Mouse (Mus musculus): ENCODE results near the gene Atoh1.

Atoh1 gene

DNA sequence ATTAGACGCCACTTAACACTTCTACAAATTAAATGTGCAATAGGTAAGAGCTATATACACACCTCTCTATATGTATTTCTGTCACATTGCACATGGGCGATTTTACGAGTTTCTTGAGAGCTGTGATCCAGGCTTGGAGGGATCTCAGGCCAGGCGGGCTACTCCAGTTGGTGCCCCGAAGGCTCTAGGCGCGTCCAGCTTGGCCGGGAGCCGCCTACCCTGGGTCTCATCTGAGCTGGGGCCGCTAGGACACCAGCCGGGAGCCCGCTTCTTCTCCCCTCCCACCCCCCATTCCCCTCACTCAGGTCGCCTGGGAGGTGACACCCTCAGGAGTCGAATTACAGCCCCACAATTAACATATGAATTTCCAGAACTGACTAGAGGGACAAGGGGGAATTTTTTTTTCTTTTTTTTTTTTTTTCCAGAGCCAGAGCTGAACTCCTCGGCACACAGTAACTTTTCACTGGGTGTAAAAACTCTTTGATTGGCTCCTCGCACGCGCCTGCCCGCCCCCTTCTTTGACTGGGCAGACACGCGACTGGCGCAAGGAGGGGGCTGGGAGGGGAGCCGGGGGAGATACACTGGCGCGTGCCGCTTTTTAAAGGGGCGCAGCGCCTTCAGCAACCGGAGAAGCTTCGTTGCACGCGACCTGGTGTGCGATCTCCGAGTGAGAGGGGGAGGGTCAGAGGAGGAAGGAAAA, at the start of gene Atoh1:
Gene Atoh1 (plus strand): TSS at position 627 of the 700 bp plus-strand sequence.
- DNase-seq (ENCODE audit: low spot score in 2 of 2), result no peak

DNA sequence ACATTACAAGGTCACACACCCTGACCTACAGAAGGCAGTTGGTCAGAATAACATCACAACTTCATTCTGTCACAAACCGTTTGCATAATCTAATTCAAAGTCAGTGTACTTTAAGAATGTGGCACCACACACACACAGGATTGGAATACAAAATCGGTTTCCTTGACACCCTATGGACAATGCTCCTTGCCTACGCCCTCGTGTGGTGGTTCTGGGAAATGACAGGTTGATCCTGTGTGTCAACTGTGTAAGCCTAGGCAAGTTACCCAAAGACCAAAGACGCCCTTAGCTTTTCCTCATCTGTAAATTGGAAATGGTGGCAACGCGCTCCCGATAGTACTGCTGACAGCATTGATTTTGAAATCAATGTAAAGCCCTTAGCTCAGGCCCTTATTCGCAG, 45.0 kb upstream of the Atoh1 start:
- peak; percentile 52 to 61 for DNase-seq (ENCODE audit: low spot score in 2 of 2)

GRCm38 (mm10) chr6:64684973-64685372, 44.0 kb upstream of the Atoh1 start:
- peak; percentile 41 to 70 for DNase-seq (ENCODE audit: low spot score in 2 of 2)

DNA sequence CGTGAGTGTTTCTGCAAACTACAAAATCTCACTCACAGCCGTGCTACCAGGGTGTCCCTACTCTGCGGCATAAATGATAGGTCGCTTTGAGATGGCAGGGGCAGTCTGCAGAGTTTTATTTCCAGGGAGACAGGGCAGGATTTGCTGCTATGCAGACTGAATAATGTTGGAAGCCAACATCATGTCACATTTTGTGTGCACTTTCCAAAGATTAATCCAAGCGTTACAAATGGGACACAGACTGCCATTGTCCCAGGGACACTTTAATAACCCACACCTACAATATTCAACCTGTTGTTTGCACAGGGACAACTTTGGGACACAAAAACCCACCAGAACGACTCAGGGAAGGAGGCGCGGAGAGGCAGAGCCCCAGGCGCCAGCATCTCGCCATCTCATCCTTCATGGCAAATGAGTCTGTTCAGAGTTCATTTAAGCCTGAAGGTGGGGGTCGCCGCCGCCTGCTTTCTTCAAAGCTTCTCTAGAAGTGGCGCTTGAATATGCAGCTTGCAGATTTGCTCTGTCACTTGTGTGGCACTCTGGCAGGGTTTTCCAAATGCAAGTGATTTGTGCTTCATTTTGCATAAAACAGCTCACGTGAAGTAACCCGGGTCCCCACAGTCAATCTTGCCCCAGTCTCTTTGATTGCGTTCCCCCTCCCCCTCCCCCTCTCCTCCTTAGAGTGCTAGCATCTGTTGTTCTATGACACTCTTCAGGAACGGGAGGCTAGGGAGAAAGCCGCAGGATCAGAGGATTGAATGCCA, 40.6 kb upstream of the Atoh1 start:
- no peak for DNase-seq (ENCODE audit: low spot score in 2 of 2)

- DNase-seq (ENCODE audit: low spot score in 2 of 2), result no peak
These were observed 34.2 kb upstream of the Atoh1 start for GRCm38 (mm10) chr6:64694688-64695087.

DNA sequence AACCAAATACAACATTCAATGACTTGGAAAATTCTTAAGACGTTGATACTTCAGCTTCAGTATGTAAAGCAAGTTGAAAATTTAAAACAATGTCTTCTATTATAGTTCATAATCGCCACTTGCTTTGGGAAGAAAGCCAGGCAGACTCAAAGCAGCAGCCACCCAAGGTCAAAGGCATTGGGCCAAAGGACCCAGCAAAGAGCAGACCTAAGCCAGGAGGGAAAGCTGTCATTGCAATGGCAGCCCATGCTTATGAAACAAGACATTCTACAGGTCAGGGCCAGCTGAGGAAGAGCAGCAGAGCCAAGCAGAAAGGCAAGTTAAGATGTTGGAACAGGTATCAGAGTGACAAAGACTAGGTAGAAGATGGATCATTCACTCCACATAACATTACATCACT, 25.3 kb upstream of the Atoh1 start:
- no peak for DNase-seq (ENCODE audit: low spot score in 2 of 2)

- DNase-seq (ENCODE audit: low spot score in 2 of 2), result no peak
These were observed 1.0 kb upstream of the Atoh1 start for GRCm38 (mm10) chr6:64727751-64728403.

DNA sequence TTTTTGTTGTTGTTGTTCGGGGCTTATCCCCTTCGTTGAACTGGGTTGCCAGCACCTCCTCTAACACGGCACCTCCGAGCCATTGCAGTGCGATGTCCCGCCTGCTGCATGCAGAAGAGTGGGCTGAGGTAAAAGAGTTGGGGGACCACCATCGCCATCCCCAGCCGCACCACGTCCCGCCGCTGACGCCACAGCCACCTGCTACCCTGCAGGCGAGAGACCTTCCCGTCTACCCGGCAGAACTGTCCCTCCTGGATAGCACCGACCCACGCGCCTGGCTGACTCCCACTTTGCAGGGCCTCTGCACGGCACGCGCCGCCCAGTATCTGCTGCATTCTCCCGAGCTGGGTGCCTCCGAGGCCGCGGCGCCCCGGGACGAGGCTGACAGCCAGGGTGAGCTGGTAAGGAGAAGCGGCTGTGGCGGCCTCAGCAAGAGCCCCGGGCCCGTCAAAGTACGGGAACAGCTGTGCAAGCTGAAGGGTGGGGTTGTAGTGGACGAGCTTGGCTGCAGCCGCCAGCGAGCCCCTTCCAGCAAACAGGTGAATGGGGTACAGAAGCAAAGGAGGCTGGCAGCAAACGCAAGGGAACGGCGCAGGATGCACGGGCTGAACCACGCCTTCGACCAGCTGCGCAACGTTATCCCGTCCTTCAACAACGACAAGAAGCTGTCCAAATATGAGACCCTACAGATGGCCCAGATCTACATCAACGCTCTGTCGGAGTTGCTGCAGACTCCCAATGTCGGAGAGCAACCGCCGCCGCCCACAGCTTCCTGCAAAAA, 496 bp downstream of the Atoh1 start:
- DNase-seq (ENCODE audit: low spot score in 2 of 2), result no peak

DNA sequence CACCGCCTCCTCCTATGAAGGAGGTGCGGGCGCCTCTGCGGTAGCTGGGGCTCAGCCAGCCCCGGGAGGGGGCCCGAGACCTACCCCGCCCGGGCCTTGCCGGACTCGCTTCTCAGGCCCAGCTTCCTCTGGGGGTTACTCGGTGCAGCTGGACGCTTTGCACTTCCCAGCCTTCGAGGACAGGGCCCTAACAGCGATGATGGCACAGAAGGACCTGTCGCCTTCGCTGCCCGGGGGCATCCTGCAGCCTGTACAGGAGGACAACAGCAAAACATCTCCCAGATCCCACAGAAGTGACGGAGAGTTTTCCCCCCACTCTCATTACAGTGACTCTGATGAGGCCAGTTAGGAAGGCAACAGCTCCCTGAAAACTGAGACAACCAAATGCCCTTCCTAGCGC, 1.1 kb downstream of the Atoh1 start:
- no peak for DNase-seq (ENCODE audit: low spot score in 2 of 2)

DNA sequence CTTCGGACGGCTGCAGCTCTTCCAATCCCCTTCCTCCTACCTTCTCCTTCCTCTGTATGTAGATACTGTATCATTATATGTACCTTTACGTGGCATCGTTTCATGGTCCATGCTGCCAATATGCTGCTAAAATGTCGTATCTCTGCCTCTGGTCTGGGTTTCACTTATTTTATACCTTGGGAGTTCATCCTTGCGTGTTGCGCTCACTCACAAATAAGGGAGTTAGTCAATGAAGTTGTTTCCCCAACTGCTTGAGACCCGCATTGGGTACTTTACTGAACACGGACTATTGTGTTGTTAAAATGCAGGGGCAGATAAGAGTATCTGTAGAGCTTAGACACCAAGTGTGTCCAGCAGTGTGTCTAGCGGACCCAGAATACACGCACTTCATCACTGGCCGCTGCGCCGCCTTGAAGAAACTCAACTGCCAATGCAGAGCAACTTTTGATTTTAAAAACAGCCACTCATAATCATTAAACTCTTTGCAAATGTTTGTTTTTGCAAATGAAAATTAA, 1.6 kb downstream of the Atoh1 start:
- no peak for DNase-seq (ENCODE audit: low spot score in 2 of 2)

GRCm38 (mm10) chr6:64731126-64731525, 2.2 kb downstream of the Atoh1 start:
- no peak for DNase-seq (ENCODE audit: low spot score in 2 of 2)

GRCm38 (mm10) chr6:64731621-64732320, 2.8 kb downstream of the Atoh1 start:
- DNase-seq (ENCODE audit: low spot score in 2 of 2), result no peak

DNA sequence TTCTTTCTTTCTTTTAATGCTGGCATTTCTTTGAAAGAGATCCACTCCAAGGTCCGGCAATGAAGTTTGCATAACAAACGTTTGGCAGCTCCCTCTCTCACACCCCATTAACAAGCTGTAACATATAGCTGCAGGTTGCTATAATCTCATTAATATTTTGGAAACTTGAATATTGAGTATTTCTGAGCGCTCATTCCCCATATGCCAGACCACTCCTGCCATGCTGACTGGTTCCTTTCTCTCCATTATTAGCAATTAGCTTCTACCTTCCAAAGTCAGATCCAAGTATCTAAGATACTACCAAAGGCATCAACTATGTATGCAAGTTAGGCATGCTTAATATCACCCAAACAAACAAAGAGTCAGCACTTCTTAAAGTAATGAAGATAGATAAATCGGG, 4.4 kb downstream of the Atoh1 start:
- no peak for DNase-seq (ENCODE audit: low spot score in 2 of 2)

GRCm38 (mm10) chr6:64734441-64735320, 5.8 kb downstream of the Atoh1 start:
- DNase-seq (ENCODE audit: low spot score in 2 of 2), result no peak

DNA sequence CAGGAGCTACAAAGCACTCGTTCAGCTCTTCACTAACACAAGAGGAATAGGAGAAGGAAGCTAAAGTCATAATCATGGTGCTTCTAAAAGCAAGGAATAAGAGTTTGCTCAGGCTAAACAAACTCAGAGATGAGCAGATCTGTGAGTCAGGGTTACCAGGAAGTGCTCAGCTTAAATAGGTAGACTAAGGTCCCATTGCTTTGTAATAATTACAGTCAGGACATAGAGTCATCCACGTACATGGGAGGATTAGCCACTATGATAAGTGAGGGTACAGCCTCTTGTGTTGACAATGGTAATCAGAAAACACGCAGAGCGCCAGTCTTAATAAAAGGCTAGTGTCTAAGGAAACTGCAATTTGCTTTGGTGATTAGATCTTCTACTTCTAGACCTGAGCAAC, 7.4 kb downstream of the Atoh1 start:
- no peak for DNase-seq (ENCODE audit: low spot score in 2 of 2)

DNA sequence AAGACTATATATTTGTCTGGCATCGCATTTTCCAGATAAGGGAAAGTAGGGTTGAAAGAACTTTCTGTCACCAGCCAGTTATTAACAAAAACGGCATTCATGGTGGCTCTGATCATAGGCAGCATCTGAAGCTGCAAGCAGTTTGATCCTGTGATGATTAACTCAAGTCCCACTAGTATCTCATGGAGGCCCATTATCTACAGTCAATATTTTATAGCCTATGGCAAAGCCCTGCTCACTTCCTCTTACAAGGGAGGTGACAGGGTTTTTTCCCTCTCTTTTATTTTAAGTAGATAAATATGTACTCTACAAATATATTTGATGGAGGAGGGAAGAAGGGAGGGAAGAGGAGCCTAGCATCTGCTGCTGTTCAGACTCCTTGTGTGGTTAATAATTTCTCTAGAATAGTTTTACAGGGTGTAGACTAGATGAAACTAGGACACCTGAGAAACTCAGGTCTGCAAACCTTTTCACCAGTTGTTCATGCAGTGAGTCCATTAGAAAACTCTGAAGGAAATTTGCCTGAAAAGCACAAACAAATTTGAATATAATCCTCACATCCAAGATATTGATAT, 14.1 kb downstream of the Atoh1 start:
- no peak for DNase-seq (ENCODE audit: low spot score in 2 of 2)

GRCm38 (mm10) chr6:64754515-64754914, 25.6 kb downstream of the Atoh1 start:
- no peak for DNase-seq (ENCODE audit: low spot score in 2 of 2)

DNA sequence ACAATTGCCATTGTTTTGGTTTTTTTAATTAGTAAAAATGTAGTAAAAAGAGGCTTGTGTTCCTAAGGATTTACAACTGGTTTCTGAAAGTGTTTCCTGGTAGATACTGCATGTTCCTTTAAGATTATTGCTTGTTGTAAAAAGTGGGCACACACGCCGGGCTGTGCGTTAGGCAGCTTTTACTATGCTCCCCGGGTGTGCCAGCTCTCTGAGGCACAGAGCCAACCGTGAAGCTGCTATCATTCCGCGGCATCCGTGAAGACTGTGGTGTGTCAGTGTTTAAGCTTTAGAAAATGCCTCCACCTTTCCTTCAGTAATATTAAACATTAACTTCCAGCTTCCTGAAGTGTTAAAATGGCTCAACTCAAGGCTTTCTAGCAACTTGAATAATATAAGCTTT, 35.0 kb downstream of the Atoh1 start:
- peak in 1 of 2 experiments; percentile 3 for DNase-seq (ENCODE audit: low spot score in 2 of 2)

GRCm38 (mm10) chr6:64773430-64773829, 44.5 kb downstream of the Atoh1 start:
- DNase-seq (ENCODE audit: low spot score in 2 of 2), result no peak
